Mouse (Mus musculus) myocyte (in vitro differentiated cells): ENCODE results near the gene Ubxn4.

Source experiments
- CEBPB ChIP-seq: IDR thresholded peaks from 2 replicates; pipeline ENCODE4 v1.6.1; 2011; ENCODE audit warnings: mild to moderate bottlenecking, moderate library complexity; ENCODE audit not compliant: poor library complexity, insufficient read depth, severe bottlenecking
- MYOD1 ChIP-seq, 3 experiments: IDR thresholded peaks; one replicate each; pipeline ENCODE4 v1.6.1; 2011; ENCODE audit warnings: control low read depth in 2 of 3, low read depth in 2 of 3, mild to moderate bottlenecking in 2 of 3, moderate library complexity in 1 of 3; ENCODE audit not compliant: insufficient read length in 2 of 3, control insufficient read depth in 1 of 3
- MYOG ChIP-seq, 3 experiments: IDR thresholded peaks; one replicate each; pipeline ENCODE4 v1.6.1; 2011; ENCODE audit warnings: control low read depth in 2 of 3, low read depth in 2 of 3, mild to moderate bottlenecking in 2 of 3; ENCODE audit not compliant: insufficient read length in 2 of 3, control insufficient read depth in 1 of 3, insufficient read depth in 1 of 3
- POLR2A ChIP-seq: IDR thresholded peaks from one replicate; pipeline ENCODE4 v1.6.1; 2011; ENCODE audit warnings: low read depth, mild to moderate bottlenecking, control low read depth, moderate library complexity; ENCODE audit not compliant: insufficient read length
- TCF12 ChIP-seq: IDR thresholded peaks from one replicate; pipeline ENCODE4 v1.6.1; 2011; ENCODE audit warnings: mild to moderate bottlenecking, control low read depth; ENCODE audit not compliant: poor library complexity, insufficient read depth, severe bottlenecking
- USF1 ChIP-seq: IDR thresholded peaks from one replicate; pipeline ENCODE4 v1.6.1; 2011; ENCODE audit warnings: low read depth, mild to moderate bottlenecking, control low read depth, moderate library complexity

DNA sequence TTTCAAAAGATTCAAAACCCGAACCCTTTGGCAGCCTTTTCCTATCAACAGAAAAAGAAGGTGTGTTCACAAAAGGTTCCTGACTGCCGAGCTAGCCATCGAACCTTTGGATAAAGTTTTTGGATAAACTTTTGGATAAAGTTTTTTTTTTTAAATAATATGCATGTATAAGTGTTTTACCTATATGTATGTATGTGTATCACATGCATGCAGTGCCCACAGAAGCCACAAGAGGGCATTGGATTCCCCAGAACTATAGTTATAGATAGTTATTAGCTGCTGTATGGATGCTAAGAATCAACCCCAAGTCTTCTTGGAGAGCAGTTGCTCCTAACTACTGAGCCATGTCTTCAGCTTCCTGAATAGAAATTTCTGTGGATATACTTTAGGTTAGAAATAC is 38.0 kb downstream of the Ubxn4 start:
- TF ChIP-seq USF1 (no peak), POLR2A (no peak), MYOG (IDR thresholded peaks at IDR 0.05; ENCODE audit: control insufficient read depth in 1 of 3, insufficient read depth in 1 of 3, insufficient read length in 2 of 3, low read depth in 2 of 3) (no peak), TCF12 (no peak), MYOD1 (IDR thresholded peaks at IDR 0.05; ENCODE audit: control insufficient read depth in 1 of 3, insufficient read length in 2 of 3, low read depth in 2 of 3) (no peak), CEBPB (no peak)
